Mouse (Mus musculus): ENCODE data around the gene Cckar.

Gene Cckar

GRCm38 (mm10) chr5:53707235-53708177 is at the start of gene Cckar:
TSS of gene Cckar (minus strand) at chr5:53707705.
- DNase-seq (ENCODE audit: low read depth, low spot score): no peak

GRCm38 (mm10) chr5:53744061-53744460 is 36.6 kb upstream of the Cckar start:
- DNase-seq (ENCODE audit: low read depth, low spot score): no peak

GRCm38 (mm10) chr5:53732933-53733332 is 25.4 kb upstream of the Cckar start:
- no peak for DNase-seq (ENCODE audit: low read depth, low spot score)

GRCm38 (mm10) chr5:53727606-53728005 is 20.1 kb upstream of the Cckar start:
- no peak for DNase-seq (ENCODE audit: low read depth, low spot score)

- DNase-seq (ENCODE audit: low read depth, low spot score): no peak
Measured at GRCm38 (mm10) chr5:53726011-53726410, 18.5 kb upstream of the Cckar start.

- no peak for DNase-seq (ENCODE audit: low read depth, low spot score)
Measured at GRCm38 (mm10) chr5:53716462-53716861, 9.0 kb upstream of the Cckar start.

- DNase-seq (ENCODE audit: low read depth, low spot score): peak; percentile 83
Measured at GRCm38 (mm10) chr5:53711277-53711676, 3.8 kb upstream of the Cckar start.

GRCm38 (mm10) chr5:53708191-53708590 is 686 bp upstream of the Cckar start:
- DNase-seq (ENCODE audit: low read depth, low spot score): no peak

GRCm38 (mm10) chr5:53702686-53703085 is 4.8 kb downstream of the Cckar start:
- DNase-seq (ENCODE audit: low read depth, low spot score): no peak

- DNase-seq (ENCODE audit: low read depth, low spot score): no peak
Measured at GRCm38 (mm10) chr5:53697794-53698193, 9.7 kb downstream of the Cckar start.

- no peak for DNase-seq (ENCODE audit: low read depth, low spot score)
Measured at GRCm38 (mm10) chr5:53696701-53697100, 10.8 kb downstream of the Cckar start.

GRCm38 (mm10) chr5:53692662-53693061 is 14.8 kb downstream of the Cckar start:
- DNase-seq (ENCODE audit: low read depth, low spot score): peak; percentile 36

GRCm38 (mm10) chr5:53692100-53692499 is 15.4 kb downstream of the Cckar start:
- DNase-seq (ENCODE audit: low read depth, low spot score): no peak

- DNase-seq (ENCODE audit: low read depth, low spot score): no peak
Measured at GRCm38 (mm10) chr5:53691577-53691976, 15.9 kb downstream of the Cckar start.

GRCm38 (mm10) chr5:53688326-53688725 is 19.2 kb downstream of the Cckar start:
- DNase-seq (ENCODE audit: low read depth, low spot score): no peak

GRCm38 (mm10) chr5:53686379-53686778 is 21.1 kb downstream of the Cckar start:
- DNase-seq (ENCODE audit: low read depth, low spot score): no peak

- no peak for DNase-seq (ENCODE audit: low read depth, low spot score)
Measured at GRCm38 (mm10) chr5:53685623-53686022, 21.9 kb downstream of the Cckar start.

- DNase-seq (ENCODE audit: low read depth, low spot score): no peak
Measured at GRCm38 (mm10) chr5:53684417-53684816, 23.1 kb downstream of the Cckar start.

GRCm38 (mm10) chr5:53683916-53684315 is 23.6 kb downstream of the Cckar start:
- DNase-seq (ENCODE audit: low read depth, low spot score): no peak

- peak; percentile 21 for DNase-seq (ENCODE audit: low read depth, low spot score)
Measured at GRCm38 (mm10) chr5:53679651-53680050, 27.9 kb downstream of the Cckar start.

- peak; percentile 57 for DNase-seq (ENCODE audit: low read depth, low spot score)
Measured at GRCm38 (mm10) chr5:53678036-53678767, 29.3 kb downstream of the Cckar start.

GRCm38 (mm10) chr5:53676671-53677070 is 30.8 kb downstream of the Cckar start:
- DNase-seq (ENCODE audit: low read depth, low spot score): no peak
